17 mouse cellular contexts compared by ENCODE assay signal in genomic region chr6:125359999-125360398, GRCm38 (mm10). TPM values are rescaled to one million over a fixed set of nuclear protein-coding genes. Genes with fewer than 3 reads are reported as not detected.
A peak's percentile ranks its signal among the peaks of the same experiment; 100 is the strongest.
DNase-seq lines count a peak whose midpoint lies in the region; ATAC-seq and TF ChIP-seq lines count a peak whose summit lies in the region.
"Had no signal": no experiment of that assay in that cellular context is flagged by ENCODE, and none has a peak within 500 bp of the region (broad histone marks: within the 10 kb centered on the region; RNA-seq: fewer than 3 reads in every experiment).

No protein-coding gene starts in this region.

- peak; percentile 40 for TF ChIP-seq CTCF in kidney, postnatal 0 days (IDR thresholded peaks at IDR 0.05; ENCODE audit: low read depth)
- TF ChIP-seq CTCF in midbrain, postnatal 0 days (IDR thresholded peaks at IDR 0.05), result peak; percentile 28; the same call in 1 of the 2 replicates
- TF ChIP-seq CTCF in stomach, postnatal 0 days (IDR thresholded peaks at IDR 0.05; ENCODE audit: low read depth), result peak; percentile 48

- 37% methylated on average over 9 of the region's 9 CpGs for WGBS in kidney, postnatal 0 days
- 58% methylated on average over 9 of the region's 9 CpGs for WGBS in midbrain, postnatal 0 days
- WGBS in midbrain, embryonic 10.5 days, result 56% methylated on average over 9 of the region's 9 CpGs
- 51% methylated on average over 9 of the region's 9 CpGs for WGBS in stomach, postnatal 0 days

- no peak overlapping the region for H3K9ac ChIP-seq in kidney, postnatal 0 days (ENCODE audit: low read depth, low read length)
- H3K9ac ChIP-seq in midbrain, postnatal 0 days (replicated peaks; ENCODE audit: low read length, poor library complexity, severe bottlenecking), result no peak overlapping the region
- no peak overlapping the region for H3K9ac ChIP-seq in stomach, postnatal 0 days (ENCODE audit: low read length)
- H3K9ac ChIP-seq: heart, embryonic 15.5 days; midbrain, embryonic 13.5 days; neural tube, embryonic 12.5 days had no signal

- H3K36me3 ChIP-seq in kidney, postnatal 0 days (ENCODE audit: insufficient read depth, low read length), result peaks cover 38% of the 10 kb centered on the region
- H3K36me3 ChIP-seq in midbrain, postnatal 0 days (ENCODE audit: insufficient read depth, low read length), result no peaks in the 10 kb centered on the region
- H3K36me3 ChIP-seq in midbrain, embryonic 10.5 days, result peaks cover 28% of the 10 kb centered on the region
- peaks cover 43% of the 10 kb centered on the region for H3K36me3 ChIP-seq in stomach, postnatal 0 days (ENCODE audit: control insufficient read depth, insufficient read depth, low read length)

- no peaks in the 10 kb centered on the region for H3K27me3 ChIP-seq in kidney, postnatal 0 days (ENCODE audit: insufficient read depth, low read length)
- peaks cover 7% of the 10 kb centered on the region; the same call in 1 of the 2 replicates for H3K27me3 ChIP-seq in midbrain, postnatal 0 days (ENCODE audit: insufficient read depth, low read length)
- H3K27me3 ChIP-seq in midbrain, embryonic 10.5 days (ENCODE audit: low read depth, poor library complexity, severe bottlenecking), result peaks cover 82% of the 10 kb centered on the region
- H3K27me3 ChIP-seq in stomach, postnatal 0 days (ENCODE audit: control insufficient read depth, insufficient read depth, low read length), result no peaks in the 10 kb centered on the region

- peak; percentile 43 for DNase-seq in kidney, postnatal 0 days (ENCODE audit: low spot score)
- no peak for DNase-seq in kidney, adult 8-10 months
- DNase-seq in midbrain, postnatal 0 days (ENCODE audit: low spot score), result no peak
- no peak for DNase-seq in midbrain, embryonic 10.5 days (ENCODE audit: low spot score)
- peak; percentile 72 to 79 for DNase-seq in adrenal gland, postnatal 36 days
- no peak for DNase-seq in stomach, postnatal 0 days (ENCODE audit: low spot score)
- no peak for DNase-seq in cerebellum, adult 11 months
- DNase-seq in cerebellum, adult 8-10 months, result no peak
- DNase-seq: cerebellum, postnatal 14 days; gastrocnemius, postnatal 36 days; kidney, adult 18-20 months; thymus, postnatal 4 days had no signal

- no peak overlapping the region for H3K4me3 ChIP-seq in kidney, postnatal 0 days (replicated peaks; ENCODE audit: low read depth, low read length)
- H3K4me3 ChIP-seq in midbrain, postnatal 0 days (ENCODE audit: low read depth, low read length), result no peak overlapping the region
- H3K4me3 ChIP-seq in midbrain, embryonic 10.5 days, result no peak overlapping the region
- no peak overlapping the region for H3K4me3 ChIP-seq in stomach, postnatal 0 days (ENCODE audit: low read depth, low read length)
- H3K4me3 ChIP-seq: erythroblast, embryonic 14.5 days; heart, embryonic 15.5 days; midbrain, embryonic 13.5 days; neural tube, embryonic 12.5 days had no signal

- no peak for TF ChIP-seq EP300 in stomach, postnatal 0 days (optimal IDR thresholded peaks at IDR 0.05)

- H3K4me2 ChIP-seq in kidney, postnatal 0 days (ENCODE audit: low read length), result no peak overlapping the region
- no peak overlapping the region for H3K4me2 ChIP-seq in midbrain, postnatal 0 days (ENCODE audit: low read depth, low read length, poor library complexity, severe bottlenecking)
- H3K4me2 ChIP-seq in stomach, postnatal 0 days (replicated peaks; ENCODE audit: low read depth), result no peak overlapping the region
- H3K4me2 ChIP-seq: heart, embryonic 15.5 days; midbrain, embryonic 13.5 days; neural tube, embryonic 12.5 days had no signal

- H3K9me3 ChIP-seq in kidney, postnatal 0 days (replicated peaks; ENCODE audit: low read length), result no peaks in the 10 kb centered on the region
- no peaks in the 10 kb centered on the region for H3K9me3 ChIP-seq in midbrain, postnatal 0 days (ENCODE audit: low read length)
- no peaks in the 10 kb centered on the region for H3K9me3 ChIP-seq in midbrain, embryonic 10.5 days (replicated peaks)
- no peaks in the 10 kb centered on the region for H3K9me3 ChIP-seq in stomach, postnatal 0 days (ENCODE audit: control insufficient read depth, low read length)
- H3K9me3 ChIP-seq: heart, embryonic 15.5 days; midbrain, embryonic 13.5 days; neural tube, embryonic 12.5 days had no signal

- no peak overlapping the region for H3K27ac ChIP-seq in kidney, postnatal 0 days
- H3K27ac ChIP-seq in midbrain, postnatal 0 days (ENCODE audit: low read depth, low read length), result no peak overlapping the region
- H3K27ac ChIP-seq in midbrain, embryonic 10.5 days (replicated peaks), result no peak overlapping the region
- no peak overlapping the region for H3K27ac ChIP-seq in stomach, postnatal 0 days (replicated peaks)
- H3K27ac ChIP-seq: heart, embryonic 15.5 days; midbrain, embryonic 13.5 days; neural tube, embryonic 12.5 days had no signal

- no peak for ATAC-seq in kidney, postnatal 0 days (replicated peaks; ENCODE audit: low FRiP score, low read depth)
- no peak for ATAC-seq in midbrain, postnatal 0 days (ENCODE audit: low FRiP score)
- ATAC-seq in stomach, postnatal 0 days (ENCODE audit: low FRiP score, low TSS enrichment), result no peak
- ATAC-seq: forebrain, embryonic 16.5 days; midbrain, embryonic 13.5 days had no signal

- peaks cover 21% of the 10 kb centered on the region for H3K4me1 ChIP-seq in kidney, postnatal 0 days (replicated peaks; ENCODE audit: insufficient read depth, low read length)
- H3K4me1 ChIP-seq in midbrain, postnatal 0 days (ENCODE audit: insufficient read depth, low read length), result peaks cover 14% of the 10 kb centered on the region; the same call in 1 of the 2 replicates
- peaks cover 50% of the 10 kb centered on the region for H3K4me1 ChIP-seq in midbrain, embryonic 10.5 days
- peaks cover 11% of the 10 kb centered on the region for H3K4me1 ChIP-seq in stomach, postnatal 0 days (replicated peaks; ENCODE audit: control insufficient read depth, insufficient read depth)

RNA-seq across cellular contexts. Expression of gene Tnfrsf1a, which starts 10.8 kb away (rescaled TPM):
- polyA plus RNA-seq in kidney, postnatal 0 days (2015; fragmentation: Nextera tagmentation; extraction: Ambion mirVana), result 77.9 and 80.4 TPM in 2 replicates
- total RNA-seq in midbrain, postnatal 0 days (2014; rRNA removed), result 9.2 and 15.9 TPM in 2 replicates
- 10.4 and 12.9 TPM in 2 replicates for polyA plus RNA-seq in midbrain, postnatal 0 days (2015; fragmentation: Nextera tagmentation; extraction: Ambion mirVana)
- 21.7 and 24.5 TPM in 2 replicates for polyA plus RNA-seq in midbrain, embryonic 10.5 days (2016; fragmentation: Nextera tagmentation; extraction: Ambion mirVana)
- total RNA-seq in adrenal gland, postnatal 36 days (2021), result 100 to 1,000 TPM; 242 to 262 TPM
- 75.3 and 77.7 TPM in 2 replicates for polyA plus RNA-seq in stomach, postnatal 0 days (2015; fragmentation: Nextera tagmentation; extraction: Ambion mirVana)

RNA-seq across cellular contexts. Expression of gene Plekhg6, which starts 20.6 kb away (rescaled TPM):
- 3.1 and 3.4 TPM in 2 replicates for polyA plus RNA-seq in kidney, postnatal 0 days (2015; fragmentation: Nextera tagmentation; extraction: Ambion mirVana)
- 0.22 and 0.24 TPM in 2 replicates for total RNA-seq in midbrain, postnatal 0 days (2014; rRNA removed)
- 0.35 and 0.54 TPM in 2 replicates for polyA plus RNA-seq in midbrain, postnatal 0 days (2015; fragmentation: Nextera tagmentation; extraction: Ambion mirVana)
- polyA plus RNA-seq in midbrain, embryonic 10.5 days (2016; fragmentation: Nextera tagmentation; extraction: Ambion mirVana), result 0.12 and 0.15 TPM in 2 replicates
- under 1 TPM in 1 of 2 experiments, not detected in 1; 0.36 TPM for total RNA-seq in adrenal gland, postnatal 36 days (2021)
- polyA plus RNA-seq in stomach, postnatal 0 days (2015; fragmentation: Nextera tagmentation; extraction: Ambion mirVana), result 6.3 and 6.7 TPM in 2 replicates
- total RNA-seq: gastrocnemius, postnatal 36 days had no signal
- polyA plus RNA-seq: erythroblast, embryonic 14.5 days; forebrain, embryonic 16.5 days had no signal

RNA-seq across cellular contexts. Expression of gene Scnn1a, which starts 39.5 kb away (rescaled TPM):
- polyA plus RNA-seq in kidney, postnatal 0 days (2015; fragmentation: Nextera tagmentation; extraction: Ambion mirVana), result 19.9 and 22.7 TPM in 2 replicates
- 1.5 and 1.8 TPM in 2 replicates for total RNA-seq in midbrain, postnatal 0 days (2014; rRNA removed)
- polyA plus RNA-seq in midbrain, postnatal 0 days (2015; fragmentation: Nextera tagmentation; extraction: Ambion mirVana), result 1.8 TPM in 2 replicates
- polyA plus RNA-seq in midbrain, embryonic 10.5 days (2016; fragmentation: Nextera tagmentation; extraction: Ambion mirVana), result 0.25 and 0.48 TPM in 2 replicates
- total RNA-seq in adrenal gland, postnatal 36 days (2021), result 1 to 10 TPM; 1.1 to 1.5 TPM
- 18.5 and 20.6 TPM in 2 replicates for polyA plus RNA-seq in stomach, postnatal 0 days (2015; fragmentation: Nextera tagmentation; extraction: Ambion mirVana)

RNA-seq across cellular contexts. Expression of gene Ltbr, which starts 46.3 kb away (rescaled TPM):
- 69.8 and 71.6 TPM in 2 replicates for polyA plus RNA-seq in kidney, postnatal 0 days (2015; fragmentation: Nextera tagmentation; extraction: Ambion mirVana)
- 24.4 TPM in 2 replicates for total RNA-seq in midbrain, postnatal 0 days (2014; rRNA removed)
- 14.5 and 15.7 TPM in 2 replicates for polyA plus RNA-seq in midbrain, postnatal 0 days (2015; fragmentation: Nextera tagmentation; extraction: Ambion mirVana)
- 21.2 and 23.5 TPM in 2 replicates for polyA plus RNA-seq in midbrain, embryonic 10.5 days (2016; fragmentation: Nextera tagmentation; extraction: Ambion mirVana)
- 10 to 100 TPM; 76.7 to 87.4 TPM for total RNA-seq in adrenal gland, postnatal 36 days (2021)
- 71.5 and 73.0 TPM in 2 replicates for polyA plus RNA-seq in stomach, postnatal 0 days (2015; fragmentation: Nextera tagmentation; extraction: Ambion mirVana)

Comparison
In these comparisons a context has a peak if more than half of its experiments do, and no peak if none do; other contexts are left out.
1. DNase-seq: peak in kidney, postnatal 0 days (single experiment) and adrenal gland, postnatal 36 days (2 of 2); none in kidney, adult 8-10 months (0 of 2), midbrain, postnatal 0 days (single experiment), midbrain, embryonic 10.5 days (single experiment), stomach, postnatal 0 days (single experiment), cerebellum, adult 11 months (single experiment) and cerebellum, adult 8-10 months (single experiment).
2. Peak in every context shown above with its lines, with median percentiles within 50 percentile points of each other: CTCF ChIP-seq.